Mouse (Mus musculus) G1E (cell line): ENCODE measurements around the gene Cck.

ENCODE experiments used
- CTCF ChIP-seq: IDR thresholded peaks from 2 replicates; pipeline ENCODE4 v1.5.1; 2012; ENCODE audit warnings: low read depth, low read length, inconsistent platforms, mixed read lengths
- GATA1 ChIP-seq: IDR thresholded peaks from 2 replicates; pipeline ENCODE4 v1.6.1; 2012; ENCODE audit warnings: borderline replicate concordance, low read length, inconsistent platforms, mixed read lengths
- POLR2AphosphoS5 ChIP-seq: IDR thresholded peaks from 2 replicates; pipeline ENCODE4 v1.6.1; 2012; ENCODE audit warnings: low read depth, low read length, inconsistent platforms; ENCODE audit not compliant: insufficient replicate concordance

GRCm38 (mm10) chr9:121514462-121514861, 19.0 kb upstream of the Cck start:
- no peak for TF ChIP-seq GATA1
- no peak for TF ChIP-seq CTCF
- TF ChIP-seq POLR2AphosphoS5, result no peak
